Mouse (Mus musculus): ENCODE data around the gene Eml5. TPM values are rescaled to one million over a fixed set of nuclear protein-coding genes. Genes with fewer than 3 reads are reported as not detected.
A peak's percentile ranks its signal among the peaks of the same experiment; 100 is the strongest.

The Eml5 gene
- polyA plus RNA-seq, 1 experiment from 2014 or later, result 5.4 TPM

- ATAC-seq (replicated peaks; ENCODE audit: extremely low read depth, insufficient read depth, low FRiP score), result no peak
- 94% methylated on average over 6 of the region's 6 CpGs for WGBS
- H3K4me2 ChIP-seq (ENCODE audit: low read depth, low read length), result no peak overlapping the region
- no peak overlapping the region for H3K4me3 ChIP-seq (ENCODE audit: low read length)
- no peak overlapping the region for H3K9ac ChIP-seq (ENCODE audit: low read length)
- H3K4me1 ChIP-seq (ENCODE audit: control insufficient read depth, insufficient read depth, low read length), result 0 out of 2 replicates have a peak, but pooled peaks cover 3% of the 10 kb centered on the region
- H3K9me3 ChIP-seq (replicated peaks; ENCODE audit: control insufficient read depth, low read length), result no peaks in the 10 kb centered on the region
- no peak overlapping the region for H3K27ac ChIP-seq (ENCODE audit: low read length)
- H3K36me3 ChIP-seq (ENCODE audit: control insufficient read depth, insufficient read depth), result peaks cover 53% of the 10 kb centered on the region
- H3K27me3 ChIP-seq (ENCODE audit: control insufficient read depth, insufficient read depth, low read length), result no peaks in the 10 kb centered on the region
Measured at GRCm38 (mm10) chr12:98759700-98760099, 141.6 kb downstream of the Eml5 start.

- WGBS, result 83% methylated on average over 6 of the region's 6 CpGs
- peaks cover 48% of the 10 kb centered on the region for H3K36me3 ChIP-seq (ENCODE audit: control insufficient read depth, insufficient read depth)
Measured at GRCm38 (mm10) chr12:98757636-98758035, 143.6 kb downstream of the Eml5 start.

GRCm38 (mm10) chr12:98747380-98747753 lies 153.9 kb downstream of the Eml5 start:
- H3K9ac ChIP-seq (ENCODE audit: low read length), result peak overlapping the region; percentile 96
- H3K36me3 ChIP-seq (ENCODE audit: control insufficient read depth, insufficient read depth), result no peaks in the 10 kb centered on the region
- WGBS, result 2% methylated on average over 13 of the region's 14 CpGs
- H3K4me1 ChIP-seq (ENCODE audit: control insufficient read depth, insufficient read depth, low read length), result peaks cover 23% of the 10 kb centered on the region
- H3K9me3 ChIP-seq (replicated peaks; ENCODE audit: control insufficient read depth, low read length), result no peaks in the 10 kb centered on the region
- H3K27ac ChIP-seq (ENCODE audit: low read length), result peak overlapping the region; percentile 93
- H3K4me2 ChIP-seq (ENCODE audit: low read depth, low read length), result peak overlapping the region; percentile 86
- no peaks in the 10 kb centered on the region for H3K27me3 ChIP-seq (ENCODE audit: control insufficient read depth, insufficient read depth, low read length)
- ATAC-seq (replicated peaks; ENCODE audit: extremely low read depth, insufficient read depth, low FRiP score), result no peak
- H3K4me3 ChIP-seq (ENCODE audit: low read length), result peak overlapping the region; percentile 94

More at GRCm38 (mm10) chr12:98757636-98758035, 143.6 kb downstream of the Eml5 start:
- no peaks in the 10 kb centered on the region for H3K27me3 ChIP-seq (ENCODE audit: control insufficient read depth, insufficient read depth, low read length)
- no peak overlapping the region for H3K4me2 ChIP-seq (ENCODE audit: low read depth, low read length)
- H3K9ac ChIP-seq (ENCODE audit: low read length), result no peak overlapping the region
- no peak overlapping the region for H3K27ac ChIP-seq (ENCODE audit: low read length)
- H3K4me1 ChIP-seq (ENCODE audit: control insufficient read depth, insufficient read depth, low read length), result 0 out of 2 replicates have a peak, but pooled peaks cover 3% of the 10 kb centered on the region
- no peak for ATAC-seq (replicated peaks; ENCODE audit: extremely low read depth, insufficient read depth, low FRiP score)
- H3K9me3 ChIP-seq (replicated peaks; ENCODE audit: control insufficient read depth, low read length), result no peaks in the 10 kb centered on the region
- H3K4me3 ChIP-seq (ENCODE audit: low read length), result no peak overlapping the region

GRCm38 (mm10) chr12:98746746-98747379 lies 154.4 kb downstream of the Eml5 start, which contains the start of gene Zc3h14:
Zc3h14 (plus strand) TSS chr12:98746964.
- WGBS, result under 1% methylated on average over 78 of the region's 87 CpGs
- H3K27ac ChIP-seq (ENCODE audit: low read length), result peak within 1 kb of the TSS; percentile 93
- H3K36me3 ChIP-seq (ENCODE audit: control insufficient read depth, insufficient read depth), result no peaks in the 10 kb centered on the region
- peak within 1 kb of the TSS; percentile 86 for H3K4me2 ChIP-seq (ENCODE audit: low read depth, low read length)
- no peaks in the 10 kb centered on the region for H3K9me3 ChIP-seq (replicated peaks; ENCODE audit: control insufficient read depth, low read length)
- ATAC-seq (replicated peaks; ENCODE audit: extremely low read depth, insufficient read depth, low FRiP score), result peak; percentile 89
- H3K4me3 ChIP-seq (ENCODE audit: low read length), result peak within 1 kb of the TSS; percentile 94
- H3K27me3 ChIP-seq (ENCODE audit: control insufficient read depth, insufficient read depth, low read length), result no peaks in the 10 kb centered on the region
- peaks cover 23% of the 10 kb centered on the region for H3K4me1 ChIP-seq (ENCODE audit: control insufficient read depth, insufficient read depth, low read length)
- H3K9ac ChIP-seq (ENCODE audit: low read length), result peak within 1 kb of the TSS; percentile 96

- Histone ChIP-seq H3K27me3 (ENCODE audit: control insufficient read depth, insufficient read depth, low read length) (no peaks in the 10 kb centered on the region), H3K36me3 (ENCODE audit: control insufficient read depth, insufficient read depth) (no peaks in the 10 kb centered on the region), H3K4me2 (ENCODE audit: low read depth, low read length) (no peak overlapping the region), H3K4me1 (ENCODE audit: control insufficient read depth, insufficient read depth, low read length) (peaks cover 21% of the 10 kb centered on the region), H3K4me3 (ENCODE audit: low read length) (no peak overlapping the region), H3K9me3 (replicated peaks; ENCODE audit: control insufficient read depth, low read length) (no peaks in the 10 kb centered on the region), H3K9ac (ENCODE audit: low read length) (no peak overlapping the region), H3K27ac (ENCODE audit: low read length) (no peak overlapping the region)
- whole genome bisulfite sequencing, result 28% methylated on average over 2 of the region's 2 CpGs
- ATAC-seq (replicated peaks; ENCODE audit: extremely low read depth, insufficient read depth, low FRiP score), result peak; percentile 54
Measured at GRCm38 (mm10) chr12:98746131-98746530, 155.2 kb downstream of the Eml5 start.

GRCm38 (mm10) chr12:98745626-98746025 lies 155.7 kb downstream of the Eml5 start:
- Histone ChIP-seq H3K4me1 (ENCODE audit: control insufficient read depth, insufficient read depth, low read length) (peaks cover 25% of the 10 kb centered on the region), H3K4me2 (ENCODE audit: low read depth, low read length) (no peak overlapping the region), H3K27me3 (ENCODE audit: control insufficient read depth, insufficient read depth, low read length) (no peaks in the 10 kb centered on the region), H3K9me3 (replicated peaks; ENCODE audit: control insufficient read depth, low read length) (no peaks in the 10 kb centered on the region), H3K27ac (ENCODE audit: low read length) (0 out of 2 replicates have a peak overlapping the region, but pooled peaks have one; percentile 23), H3K4me3 (ENCODE audit: low read length) (no peak overlapping the region), H3K9ac (ENCODE audit: low read length) (no peak overlapping the region), H3K36me3 (ENCODE audit: control insufficient read depth, insufficient read depth) (no peaks in the 10 kb centered on the region)
- ATAC-seq (replicated peaks; ENCODE audit: extremely low read depth, insufficient read depth, low FRiP score), result no peak
- WGBS, result 61% methylated on average over 4 of the region's 4 CpGs

GRCm38 (mm10) chr12:98741011-98741501 lies 160.2 kb downstream of the Eml5 start:
- H3K4me2 ChIP-seq (ENCODE audit: low read depth, low read length), result no peak overlapping the region
- H3K27me3 ChIP-seq (ENCODE audit: control insufficient read depth, insufficient read depth, low read length), result no peaks in the 10 kb centered on the region
- no peak overlapping the region; the same call in 1 of the 2 replicates for H3K9ac ChIP-seq (ENCODE audit: low read length)
- peaks cover 11% of the 10 kb centered on the region; the same call in 1 of the 2 replicates for H3K4me1 ChIP-seq (ENCODE audit: control insufficient read depth, insufficient read depth, low read length)
- ATAC-seq (replicated peaks; ENCODE audit: extremely low read depth, insufficient read depth, low FRiP score), result no peak
- H3K4me3 ChIP-seq (ENCODE audit: low read length), result no peak overlapping the region
- 43% methylated on average over 3 of the region's 3 CpGs for WGBS
- peak overlapping the region; percentile 81 for H3K27ac ChIP-seq (ENCODE audit: low read length)
- H3K36me3 ChIP-seq (ENCODE audit: control insufficient read depth, insufficient read depth), result no peaks in the 10 kb centered on the region
- H3K9me3 ChIP-seq (replicated peaks; ENCODE audit: control insufficient read depth, low read length), result no peaks in the 10 kb centered on the region

GRCm38 (mm10) chr12:98737801-98738350 lies 163.4 kb downstream of the Eml5 start:
- Histone ChIP-seq H3K27ac (ENCODE audit: low read length) (peak overlapping the region; percentile 91), H3K27me3 (ENCODE audit: control insufficient read depth, insufficient read depth, low read length) (no peaks in the 10 kb centered on the region), H3K9ac (ENCODE audit: low read length) (peak overlapping the region; percentile 87), H3K4me3 (ENCODE audit: low read length) (peak overlapping the region; percentile 74), H3K4me1 (ENCODE audit: control insufficient read depth, insufficient read depth, low read length) (peaks cover 27% of the 10 kb centered on the region), H3K36me3 (ENCODE audit: control insufficient read depth, insufficient read depth) (no peaks in the 10 kb centered on the region), H3K9me3 (replicated peaks; ENCODE audit: control insufficient read depth, low read length) (no peaks in the 10 kb centered on the region), H3K4me2 (ENCODE audit: low read depth, low read length) (peak overlapping the region; percentile 76)
- 9% methylated on average over 7 of the region's 7 CpGs for WGBS
- ATAC-seq (replicated peaks; ENCODE audit: extremely low read depth, insufficient read depth, low FRiP score), result 0 out of 2 replicates have a peak, but pooled peaks have one; percentile 28

Measured in heart, embryonic 16.5 days (tissue).